Mouse (Mus musculus): ENCODE results near the gene Defb20. TPM values are rescaled to one million over a fixed set of nuclear protein-coding genes. Genes with fewer than 3 reads are reported as not detected.

Defb20 gene
- polyA plus RNA-seq, 1 experiment, result not detected

- H3K4me1 ChIP-seq (ENCODE audit: control insufficient read depth, insufficient read depth, low read length), result no peaks in the 10 kb centered on the region
- no peak overlapping the region for H3K4me3 ChIP-seq (replicated peaks; ENCODE audit: extremely low read depth, low read depth, low read length)
- DNase-seq, result no peak
- no peak for TF ChIP-seq POLR2A (IDR thresholded peaks at IDR 0.05; ENCODE audit: borderline replicate concordance, extremely low read depth, low read depth, low read length)
- 19% methylated on average over 5 of the region's 5 CpGs for WGBS
Measured at GRCm38 (mm10) chr2:152447461-152447860, 29.4 kb upstream of the Defb20 start.

- no peaks in the 10 kb centered on the region for H3K4me1 ChIP-seq (ENCODE audit: control insufficient read depth, insufficient read depth, low read length)
- peak; percentile 46 for DNase-seq
- 7% methylated on average over 5 of the region's 5 CpGs for WGBS
- TF ChIP-seq POLR2A (IDR thresholded peaks at IDR 0.05; ENCODE audit: borderline replicate concordance, extremely low read depth, low read depth, low read length) (no peak), CTCF (IDR thresholded peaks at IDR 0.05; ENCODE audit: insufficient read depth, low read length) (0 out of 2 replicates have a peak, but pooled peaks have one; percentile 13)
- no peak overlapping the region for H3K4me3 ChIP-seq (replicated peaks; ENCODE audit: extremely low read depth, low read depth, low read length)
Measured at GRCm38 (mm10) chr2:152450241-152450640, 26.6 kb upstream of the Defb20 start.

GRCm38 (mm10) chr2:152452101-152452781 lies 24.6 kb upstream of the Defb20 start:
- TF ChIP-seq POLR2A (IDR thresholded peaks at IDR 0.05; ENCODE audit: borderline replicate concordance, extremely low read depth, low read depth, low read length) (no peak), CTCF (IDR thresholded peaks at IDR 0.05; ENCODE audit: insufficient read depth, low read length) (no peak)
- Histone ChIP-seq H3K4me1 (ENCODE audit: control insufficient read depth, insufficient read depth, low read length) (no peaks in the 10 kb centered on the region), H3K4me3 (replicated peaks; ENCODE audit: extremely low read depth, low read depth, low read length) (no peak overlapping the region)
- DNase-seq, result no peak
- 64% methylated on average over 4 of the region's 4 CpGs for WGBS

- WGBS, result 50% methylated on average over 13 of the region's 13 CpGs
- TF ChIP-seq CTCF (IDR thresholded peaks at IDR 0.05; ENCODE audit: insufficient read depth, low read length) (no peak), POLR2A (IDR thresholded peaks at IDR 0.05; ENCODE audit: borderline replicate concordance, extremely low read depth, low read depth, low read length) (no peak)
- Histone ChIP-seq H3K4me1 (ENCODE audit: control insufficient read depth, insufficient read depth, low read length) (no peaks in the 10 kb centered on the region), H3K4me3 (replicated peaks; ENCODE audit: extremely low read depth, low read depth, low read length) (no peak overlapping the region)
- no peak for DNase-seq
Measured at GRCm38 (mm10) chr2:152459241-152459640, 17.6 kb upstream of the Defb20 start.

- TF ChIP-seq CTCF (IDR thresholded peaks at IDR 0.05; ENCODE audit: insufficient read depth, low read length) (no peak), POLR2A (IDR thresholded peaks at IDR 0.05; ENCODE audit: borderline replicate concordance, extremely low read depth, low read depth, low read length) (no peak)
- Histone ChIP-seq H3K4me3 (replicated peaks; ENCODE audit: extremely low read depth, low read depth, low read length) (no peak within 1 kb of the TSS), H3K4me1 (ENCODE audit: control insufficient read depth, insufficient read depth, low read length) (no peaks in the 10 kb centered on the region)
- 87% methylated on average over 3 of the region's 3 CpGs for WGBS
- DNase-seq, result no peak
Measured at GRCm38 (mm10) chr2:152464570-152465150, 12.2 kb upstream of the Defb20 start, which contains the start of gene Defb23. Gene Defb23 (minus strand): TSS chr2:152464620.

GRCm38 (mm10) chr2:152470973-152471372 lies 5.9 kb upstream of the Defb20 start:
- WGBS, result 25% methylated on average over 7 of the region's 7 CpGs
- peak; percentile 18 for DNase-seq
- H3K4me1 ChIP-seq (ENCODE audit: control insufficient read depth, insufficient read depth, low read length), result no peaks in the 10 kb centered on the region
- no peak overlapping the region for H3K4me3 ChIP-seq (replicated peaks; ENCODE audit: extremely low read depth, low read depth, low read length)
- TF ChIP-seq POLR2A (IDR thresholded peaks at IDR 0.05; ENCODE audit: borderline replicate concordance, extremely low read depth, low read depth, low read length), result no peak
- TF ChIP-seq CTCF (IDR thresholded peaks at IDR 0.05; ENCODE audit: insufficient read depth, low read length), result peak; percentile 11; the same call in 1 of the 2 replicates

- Histone ChIP-seq H3K4me3 (replicated peaks; ENCODE audit: extremely low read depth, low read depth, low read length) (no peak overlapping the region), H3K4me1 (ENCODE audit: control insufficient read depth, insufficient read depth, low read length) (no peaks in the 10 kb centered on the region)
- no peak for DNase-seq
- WGBS, result 11% methylated on average over 3 of the region's 3 CpGs
- TF ChIP-seq POLR2A (IDR thresholded peaks at IDR 0.05; ENCODE audit: borderline replicate concordance, extremely low read depth, low read depth, low read length) (no peak), CTCF (IDR thresholded peaks at IDR 0.05; ENCODE audit: insufficient read depth, low read length) (no peak)
Measured at GRCm38 (mm10) chr2:152472434-152472833, 4.4 kb upstream of the Defb20 start.

GRCm38 (mm10) chr2:152480881-152481280 lies 4.0 kb downstream of the Defb20 start:
- 75% methylated on average over 3 of the region's 3 CpGs for WGBS
- no peak for TF ChIP-seq POLR2A (IDR thresholded peaks at IDR 0.05; ENCODE audit: borderline replicate concordance, extremely low read depth, low read depth, low read length)
- no peak for TF ChIP-seq CTCF (IDR thresholded peaks at IDR 0.05; ENCODE audit: insufficient read depth, low read length)
- no peak overlapping the region for H3K4me3 ChIP-seq (replicated peaks; ENCODE audit: extremely low read depth, low read depth, low read length)
- DNase-seq, result no peak
- H3K4me1 ChIP-seq (ENCODE audit: control insufficient read depth, insufficient read depth, low read length), result no peaks in the 10 kb centered on the region

GRCm38 (mm10) chr2:152481726-152482125 lies 4.9 kb downstream of the Defb20 start:
- TF ChIP-seq CTCF (IDR thresholded peaks at IDR 0.05; ENCODE audit: insufficient read depth, low read length) (no peak), POLR2A (IDR thresholded peaks at IDR 0.05; ENCODE audit: borderline replicate concordance, extremely low read depth, low read depth, low read length) (no peak)
- Histone ChIP-seq H3K4me1 (ENCODE audit: control insufficient read depth, insufficient read depth, low read length) (no peaks in the 10 kb centered on the region), H3K4me3 (replicated peaks; ENCODE audit: extremely low read depth, low read depth, low read length) (no peak overlapping the region)
- no peak for DNase-seq
- WGBS, result 76% methylated on average over 7 of the region's 7 CpGs

GRCm38 (mm10) chr2:152487024-152487423 lies 10.2 kb downstream of the Defb20 start:
- H3K4me3 ChIP-seq (replicated peaks; ENCODE audit: extremely low read depth, low read depth, low read length), result no peak overlapping the region
- WGBS, result 78% methylated on average over 2 of the region's 2 CpGs
- 0 out of 2 replicates have a peak, but pooled peaks have one; percentile 5 for TF ChIP-seq CTCF (IDR thresholded peaks at IDR 0.05; ENCODE audit: insufficient read depth, low read length)
- TF ChIP-seq POLR2A (IDR thresholded peaks at IDR 0.05; ENCODE audit: borderline replicate concordance, extremely low read depth, low read depth, low read length), result no peak
- H3K4me1 ChIP-seq (ENCODE audit: control insufficient read depth, insufficient read depth, low read length), result no peaks in the 10 kb centered on the region
- DNase-seq, result no peak

All from lung, adult 2 months (tissue).